Mouse (Mus musculus): ENCODE measurements around the gene 2610507B11Rik. TPM values are rescaled to one million over a fixed set of nuclear protein-coding genes. Genes with fewer than 3 reads are reported as not detected.

2610507B11Rik gene
- polyA plus RNA-seq, 1 experiment from 2014 or later, result 192 TPM

GRCm38 (mm10) chr11:78318411-78318810 lies 56.9 kb downstream of the 2610507B11Rik start:
- no peak for DNase-seq (ENCODE audit: low read depth, low spot score)
- no peak for ATAC-seq
- POLR2A ChIA-PET, result interaction anchor here (0.9 to 1.1 kb wide), 2 partner anchors 17 to 53 kb away, joined by 3 read pairs; no protein-coding TSS in a partner anchor
- H3K27me3 ChIP-seq, result no peaks in the 10 kb centered on the region
- in situ Hi-C loops (cut with MboI; ENCODE audit: low pct_unique_long_range_greater_than_20kb), result no loop called here
- CTCF ChIA-PET, result interaction anchor here (1.1 to 1.6 kb wide), 4 partner anchors 10 to 40 kb away, joined by 4 read pairs; partner anchors contain the start of genes Pigs and Spag5
- TF ChIP-seq CTCF (IDR thresholded peaks at IDR 0.05), result no peak

GRCm38 (mm10) chr11:78322076-78322831 lies 60.7 kb downstream of the 2610507B11Rik start:
- ATAC-seq, result no peak
- POLR2A ChIA-PET, result no interaction called here
- in situ Hi-C loops (cut with MboI; ENCODE audit: low pct_unique_long_range_greater_than_20kb), result no loop called here
- DNase-seq (ENCODE audit: low read depth, low spot score), result no peak
- no peak for TF ChIP-seq CTCF (IDR thresholded peaks at IDR 0.05)
- CTCF ChIA-PET, result no interaction called here
- no peaks in the 10 kb centered on the region for H3K27me3 ChIP-seq

GRCm38 (mm10) chr11:78322860-78323259 lies 61.3 kb downstream of the 2610507B11Rik start, which contains the start of gene Aldoc:
Aldoc (plus strand) TSS chr11:78322968.
- no peak for ATAC-seq
- no peak for TF ChIP-seq CTCF (IDR thresholded peaks at IDR 0.05)
- DNase-seq (ENCODE audit: low read depth, low spot score), result no peak
- H3K27me3 ChIP-seq, result no peaks in the 10 kb centered on the region
- ChIA-PET CTCF (no interaction called here), POLR2A (no interaction called here)
- in situ Hi-C loops (cut with MboI; ENCODE audit: low pct_unique_long_range_greater_than_20kb), result no loop called here

GRCm38 (mm10) chr11:78324000-78324785 lies 62.6 kb downstream of the 2610507B11Rik start:
- no peak for TF ChIP-seq CTCF (IDR thresholded peaks at IDR 0.05)
- ATAC-seq, result no peak
- POLR2A ChIA-PET, result no interaction called here
- no peak for DNase-seq (ENCODE audit: low read depth, low spot score)
- CTCF ChIA-PET, result interaction anchor here (0.7 kb wide), 1 partner anchor 21 kb away, joined by 3 read pairs; no protein-coding TSS in a partner anchor
- in situ Hi-C loops (cut with MboI; ENCODE audit: low pct_unique_long_range_greater_than_20kb), result no loop called here
- H3K27me3 ChIP-seq, result no peaks in the 10 kb centered on the region

GRCm38 (mm10) chr11:78324965-78325364 lies 63.4 kb downstream of the 2610507B11Rik start:
- DNase-seq (ENCODE audit: low read depth, low spot score) (no peak), ATAC-seq (no peak)
- TF ChIP-seq CTCF (IDR thresholded peaks at IDR 0.05), result no peak
- CTCF ChIA-PET, result no interaction called here
- in situ Hi-C loops (cut with MboI; ENCODE audit: low pct_unique_long_range_greater_than_20kb), result no loop called here
- POLR2A ChIA-PET, result no interaction called here
- H3K27me3 ChIP-seq, result no peaks in the 10 kb centered on the region

DNA sequence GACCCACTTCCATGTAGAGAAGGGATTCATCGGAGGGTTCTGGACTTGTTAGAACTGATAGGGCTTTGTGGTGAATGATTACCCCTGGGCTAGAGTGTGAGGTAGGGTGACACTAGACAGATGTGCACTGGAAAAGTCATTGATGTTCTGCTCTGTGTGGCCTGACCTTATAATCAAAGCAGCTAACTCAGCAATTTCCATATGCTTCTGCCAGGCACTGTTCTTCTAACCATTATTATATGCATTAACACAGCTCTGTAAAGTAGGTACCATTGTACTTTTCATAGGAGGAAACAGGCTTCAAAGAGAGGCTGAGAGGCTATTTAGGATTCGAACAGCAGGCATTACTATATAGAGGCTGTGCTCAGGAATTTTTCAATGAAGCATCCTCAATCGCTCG lies 65.7 kb downstream of the 2610507B11Rik start:
- no peaks in the 10 kb centered on the region for H3K27me3 ChIP-seq
- in situ Hi-C loops (cut with MboI; ENCODE audit: low pct_unique_long_range_greater_than_20kb), result no loop called here
- no peak for TF ChIP-seq CTCF (IDR thresholded peaks at IDR 0.05)
- POLR2A ChIA-PET, result interaction anchor here (1.6 kb wide), 1 partner anchor 22 kb away, joined by 3 read pairs; no protein-coding TSS in a partner anchor
- CTCF ChIA-PET, result interaction anchor here (1.2 to 1.5 kb wide), 3 partner anchors 15 to 75 kb away, joined by 3 to 7 read pairs (median 4); no protein-coding TSS in a partner anchor
- DNase-seq (ENCODE audit: low read depth, low spot score) (no peak), ATAC-seq (no peak)

GRCm38 (mm10) chr11:78327634-78328511 lies 66.3 kb downstream of the 2610507B11Rik start, which contains the start of gene Pigs:
Pigs (plus strand) TSS chr11:78328415.
- ATAC-seq (peak; percentile 92), DNase-seq (ENCODE audit: low read depth, low spot score) (peak; percentile 42)
- H3K27me3 ChIP-seq, result no peaks in the 10 kb centered on the region
- ChIA-PET CTCF (interaction anchor here (1.1 to 1.5 kb wide), 6 partner anchors 9 to 76 kb away, joined by 3 to 7 read pairs (median 4); no protein-coding TSS in a partner anchor), POLR2A (interaction anchor here (0.7 to 1.6 kb wide), 4 partner anchors 10 to 40 kb away, joined by 3 to 4 read pairs (median 4); no protein-coding TSS in a partner anchor)
- in situ Hi-C loops (cut with MboI; ENCODE audit: low pct_unique_long_range_greater_than_20kb), result no loop called here
- no peak for TF ChIP-seq CTCF (IDR thresholded peaks at IDR 0.05)

DNA sequence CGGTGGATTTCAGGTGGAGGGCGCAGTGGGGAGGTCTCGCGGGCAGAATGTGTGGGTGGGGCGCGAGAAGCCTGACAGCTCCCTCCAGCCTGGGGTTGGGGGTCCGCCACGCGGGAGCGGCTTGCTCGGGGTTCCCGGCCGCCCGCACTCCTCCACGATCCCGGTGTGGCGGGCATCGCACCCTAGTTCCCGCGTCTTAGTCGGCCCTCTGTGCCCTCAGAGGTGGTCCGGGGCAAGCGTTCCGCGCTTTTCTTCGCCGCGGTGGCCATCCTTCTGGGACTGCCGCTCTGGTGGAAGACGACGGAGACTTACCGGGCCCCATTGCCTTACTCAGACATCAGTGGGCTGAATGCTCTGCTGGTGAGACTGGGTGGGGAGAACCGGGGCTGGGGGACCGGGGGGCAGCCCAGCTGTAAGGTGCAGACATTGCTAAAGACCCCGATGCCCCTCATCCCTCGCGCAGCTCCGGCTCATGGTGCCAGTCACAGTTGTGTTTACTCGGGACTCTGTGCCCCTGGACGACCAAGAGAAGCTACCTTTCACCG lies 67.0 kb downstream of the 2610507B11Rik start:
- H3K27me3 ChIP-seq, result no peaks in the 10 kb centered on the region
- DNase-seq (ENCODE audit: low read depth, low spot score), result no peak
- ChIA-PET CTCF (interaction anchor here (1.1 to 1.5 kb wide), 6 partner anchors 10 to 76 kb away, joined by 3 to 7 read pairs (median 4); no protein-coding TSS in a partner anchor), POLR2A (interaction anchor here (1.0 to 1.6 kb wide), 3 partner anchors 11 to 23 kb away, joined by 3 to 4 read pairs (median 4); no protein-coding TSS in a partner anchor)
- no peak for TF ChIP-seq CTCF (IDR thresholded peaks at IDR 0.05)
- ATAC-seq, result peak; percentile 26
- in situ Hi-C loops (cut with MboI; ENCODE audit: low pct_unique_long_range_greater_than_20kb), result no loop called here

GRCm38 (mm10) chr11:78332676-78333075 lies 71.1 kb downstream of the 2610507B11Rik start:
- ChIA-PET CTCF (no interaction called here), POLR2A (interaction anchor here (1.2 kb wide), 1 partner anchor 14 kb away, joined by 3 read pairs; no protein-coding TSS in a partner anchor)
- TF ChIP-seq CTCF (IDR thresholded peaks at IDR 0.05), result no peak
- no peaks in the 10 kb centered on the region for H3K27me3 ChIP-seq
- no peak for ATAC-seq
- in situ Hi-C loops (cut with MboI; ENCODE audit: low pct_unique_long_range_greater_than_20kb), result no loop called here
- no peak for DNase-seq (ENCODE audit: low read depth, low spot score)

All from Patski (cell line).